Mouse (Mus musculus) embryonic stem cell, embryonic (primary cell): ENCODE results near the gene Dmrtc1b.
"Not testable (repeated sequence)": the region's sequence is repeated elsewhere in the genome, so short reads cannot be mapped to it uniquely, and the experiment has no call there.

ENCODE experiments used
- CTCF ChIA-PET, 4 experiments: fragments of 300-600 bp in 2 of 4; fragments of 350-600 bp in 2 of 4; sonication (Branson Sonifier 250); formaldehyde crosslinking; loops; one replicate each; lab custom pipeline; 2022; ENCODE audit warnings: inconsistent platforms in 2 of 4; lab: Charles Lee
- POLR2A ChIA-PET, 4 experiments: fragments of 300-600 bp in 2 of 4; fragments of 350-600 bp in 2 of 4; sonication (Branson Sonifier 250); formaldehyde crosslinking; loops; one replicate each; lab custom pipeline; 2022; ENCODE audit warnings: antibody characterized with exemption in 4 of 4, inconsistent platforms in 1 of 4; lab: Charles Lee

Dmrtc1b gene

GRCm38 (mm10) chrX:102707535-102707934 lies at the start of gene Dmrtc1b, which contains the start of gene Gm9112:
Dmrtc1b (plus strand) TSS chrX:102707865.
Gm9112 (minus strand) TSS chrX:102707635.
- POLR2A ChIA-PET, CTCF ChIA-PET: not testable (repeated sequence)

- CTCF ChIA-PET = interaction anchor here in 2 of 4 experiments (0.6 to 0.7 kb wide), 5 partner anchors 182 to 1783 kb away, joined by 3 to 4 read pairs (median 3); no protein-coding TSS in a partner anchor
Observed at GRCm38 (mm10) chrX:102660712-102661111, 47.0 kb upstream of the Dmrtc1b start.

GRCm38 (mm10) chrX:102666641-102667040 lies 41.0 kb upstream of the Dmrtc1b start:
- CTCF ChIA-PET = no interaction called here
- POLR2A ChIA-PET = no interaction called here

More at GRCm38 (mm10) chrX:102660712-102661111, 47.0 kb upstream of the Dmrtc1b start:
- POLR2A ChIA-PET = no interaction called here

GRCm38 (mm10) chrX:102684706-102685105 lies 23.0 kb upstream of the Dmrtc1b start:
- CTCF ChIA-PET = not testable (repeated sequence)
- POLR2A ChIA-PET = interaction anchor here in 2 of 4 experiments (0.7 to 1.0 kb wide), 4 partner anchors 40 to 492 kb away, joined by 3 to 8 read pairs (median 3); no protein-coding TSS in a partner anchor

- CTCF ChIA-PET = interaction anchor here in 1 of 4 experiments (0.5 kb wide), 1 partner anchor 381 kb away, joined by 6 read pairs; no protein-coding TSS in a partner anchor
Observed at GRCm38 (mm10) chrX:102686872-102687271, 20.8 kb upstream of the Dmrtc1b start, which contains the start of gene Gm3880. Gm3880 (minus strand) TSS chrX:102686972.

GRCm38 (mm10) chrX:102689252-102689651 lies 18.4 kb upstream of the Dmrtc1b start:
- POLR2A ChIA-PET, CTCF ChIA-PET: not testable (repeated sequence)

More at GRCm38 (mm10) chrX:102686872-102687271, 20.8 kb upstream of the Dmrtc1b start, which contains the start of gene Gm3880:
- POLR2A ChIA-PET = not testable (repeated sequence)

GRCm38 (mm10) chrX:102700636-102701035 lies 7.0 kb upstream of the Dmrtc1b start:
- POLR2A ChIA-PET, CTCF ChIA-PET: not testable (repeated sequence)

GRCm38 (mm10) chrX:102724226-102724625 lies 16.6 kb downstream of the Dmrtc1b start:
- POLR2A ChIA-PET, CTCF ChIA-PET: not testable (repeated sequence)
